Mouse (Mus musculus) kidney, embryonic 15.5 days (tissue): ENCODE data around the gene Olfr346. TPM values are rescaled to one million over a fixed set of nuclear protein-coding genes. Genes with fewer than 3 reads are reported as not detected.

Experiments used
- ATAC-seq: fragments of 200-750 bp; cut with Nextera tagmentation; replicated peaks from 2 replicates; pipeline ENCODE4 v1.8.0; 2017; ENCODE audit warnings: moderate TSS enrichment; ENCODE audit not compliant: low FRiP score
- H3K27ac ChIP-seq: fragments of 300-500 bp; sonication (generic); 2 replicates; pipeline ENCODE4 v1.5.1; 2015; ENCODE audit warnings: mild to moderate bottlenecking, inconsistent platforms
- H3K27me3 ChIP-seq: fragments of 300-500 bp; sonication (generic); 2 replicates; pipeline ENCODE4 v1.6.1; 2015; ENCODE audit warnings: inconsistent platforms
- H3K36me3 ChIP-seq: fragments of 300-500 bp; sonication (generic); 2 replicates; pipeline ENCODE4 v1.6.1; 2015; ENCODE audit warnings: inconsistent platforms
- H3K4me1 ChIP-seq: fragments of 300-500 bp; sonication (generic); 2 replicates; pipeline ENCODE4 v1.6.1; 2015; ENCODE audit warnings: inconsistent platforms
- H3K4me2 ChIP-seq: fragments of 300-500 bp; sonication (generic); 2 replicates; pipeline ENCODE4 v1.6.1; 2015; ENCODE audit warnings: moderate library complexity, mild to moderate bottlenecking, inconsistent platforms
- H3K4me3 ChIP-seq: fragments of 300-500 bp; sonication (generic); replicated peaks from 2 replicates; pipeline ENCODE4 v1.5.1; 2015; ENCODE audit warnings: mild to moderate bottlenecking, inconsistent platforms
- H3K9ac ChIP-seq: fragments of 300-500 bp; sonication (generic); 2 replicates; pipeline ENCODE4 v1.6.1; 2015; ENCODE audit warnings: mild to moderate bottlenecking, inconsistent platforms
- H3K9me3 ChIP-seq: fragments of 300-500 bp; sonication (generic); replicated peaks from 2 replicates; pipeline ENCODE4 v1.6.1; 2016; ENCODE audit warnings: inconsistent platforms
- WGBS: fragments of 180-500 bp; shearing (Covaris S2); methylation state at CpG from one replicate; pipeline ENCODE4 v1.1.7; 2015; ENCODE audit warnings: mixed read lengths; 5-methylcytosine and 5-hydroxymethylcytosine counted together
- polyA plus RNA-seq: library from polyadenylated mRNA; unstranded; fragments of >200 nt; fragmentation: Nextera tagmentation; extraction: Ambion mirVana; gene quantifications from 2 replicates; pipeline ENCODE4 v1.2.1, GENCODE M21; 2015

Olfr346 gene
- not detected in 2 replicates for polyA plus RNA-seq

DNA sequence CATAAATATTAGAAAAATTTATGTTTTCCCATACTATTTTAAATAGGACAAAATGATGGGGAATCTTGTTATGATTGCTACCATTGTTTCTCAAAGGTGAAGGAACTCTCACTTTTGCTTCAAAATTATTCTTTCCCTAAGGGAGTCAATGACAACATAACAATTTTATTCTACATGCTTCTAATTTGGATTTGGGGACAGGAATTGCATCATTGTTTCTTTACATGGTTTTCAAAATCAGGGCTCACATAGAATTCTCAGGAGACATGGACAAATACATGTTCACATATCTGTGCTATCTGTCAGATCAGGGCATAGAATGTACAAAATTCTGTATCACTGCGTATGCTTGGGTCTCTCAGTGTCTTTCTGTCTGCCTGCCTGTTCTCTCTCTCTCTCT, at the start of gene Olfr346:
Olfr346 (plus strand) TSS at position 301 of the 400 bp plus-strand sequence.
- Histone ChIP-seq H3K27me3 (no peaks in the 10 kb centered on the region), H3K9me3 (peaks cover 4% of the 10 kb centered on the region; the same call in 1 of the 2 replicates), H3K4me2 (no peak within 1 kb of the TSS), H3K4me1 (no peaks in the 10 kb centered on the region), H3K4me3 (no peak within 1 kb of the TSS), H3K27ac (no peak within 1 kb of the TSS), H3K36me3 (no peaks in the 10 kb centered on the region), H3K9ac (no peak within 1 kb of the TSS)
- ATAC-seq, result no peak
- WGBS, result 88% methylated on average over 1 of the region's 1 CpGs

DNA sequence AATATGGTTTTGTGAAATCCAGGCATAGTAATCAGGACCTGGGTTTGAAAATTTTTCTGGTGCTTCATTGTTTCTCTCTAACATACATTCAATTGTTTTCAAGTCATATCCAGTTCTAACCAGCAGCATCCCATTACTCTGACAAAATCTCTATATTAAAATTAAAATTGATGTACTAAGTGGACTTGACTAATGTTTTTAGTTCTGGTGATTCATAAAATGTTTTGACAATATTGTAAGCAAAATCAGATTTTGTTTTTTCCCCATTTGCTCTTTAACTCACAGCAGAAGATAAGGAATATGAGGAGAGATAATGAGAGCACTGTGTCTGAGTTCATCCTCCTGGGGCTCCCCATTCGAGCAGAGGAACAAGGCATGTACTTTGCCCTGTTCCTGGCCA, 45.8 kb upstream of the Olfr346 start, which contains the start of gene Olfr345:
Olfr345 (plus strand) TSS at position 301 of the 400 bp plus-strand sequence.
- no peak for ATAC-seq
- Histone ChIP-seq H3K36me3 (no peaks in the 10 kb centered on the region), H3K27me3 (no peaks in the 10 kb centered on the region), H3K4me2 (no peak within 1 kb of the TSS), H3K27ac (no peak within 1 kb of the TSS), H3K4me3 (no peak within 1 kb of the TSS), H3K9ac (no peak within 1 kb of the TSS), H3K4me1 (no peaks in the 10 kb centered on the region), H3K9me3 (no peaks in the 10 kb centered on the region; the same call in 1 of the 2 replicates)
- WGBS, result 81% methylated on average over 1 of the region's 1 CpGs

GRCm38 (mm10) chr2:36731602-36732001, 46.0 kb downstream of the Olfr346 start, which contains the start of gene Olfr347:
Olfr347 (plus strand) TSS chr2:36731902.
- no peaks in the 10 kb centered on the region; the same call in 1 of the 2 replicates for H3K9me3 ChIP-seq
- H3K27me3 ChIP-seq, result no peaks in the 10 kb centered on the region
- ATAC-seq, result no peak
- no peak within 1 kb of the TSS for H3K27ac ChIP-seq
- no peaks in the 10 kb centered on the region for H3K36me3 ChIP-seq
- H3K4me2 ChIP-seq, result no peak within 1 kb of the TSS
- no peaks in the 10 kb centered on the region for H3K4me1 ChIP-seq
- H3K9ac ChIP-seq, result no peak within 1 kb of the TSS
- no peak within 1 kb of the TSS for H3K4me3 ChIP-seq

DNA sequence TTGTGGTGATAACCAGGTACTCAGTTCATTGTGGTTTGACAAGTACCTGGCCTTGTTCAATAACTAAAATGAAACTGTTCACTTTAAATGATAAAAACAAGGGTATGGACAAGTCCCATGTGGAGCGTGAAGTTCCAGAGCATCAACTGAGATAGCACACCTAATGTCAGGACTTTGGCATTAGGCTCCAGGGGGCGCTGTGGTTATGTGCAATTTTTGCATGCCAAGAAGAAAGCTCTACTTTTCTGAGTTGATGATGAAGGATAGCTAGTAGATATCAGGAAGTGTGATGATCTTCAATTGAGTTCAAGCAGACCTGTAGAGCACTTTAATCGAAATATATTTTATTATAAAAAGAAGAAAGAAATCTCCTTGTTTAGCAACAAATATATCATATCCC, 50.6 kb downstream of the Olfr346 start:
- Histone ChIP-seq H3K4me1 (no peaks in the 10 kb centered on the region), H3K36me3 (no peaks in the 10 kb centered on the region), H3K27me3 (no peaks in the 10 kb centered on the region), H3K4me3 (no peak overlapping the region), H3K9ac (no peak overlapping the region), H3K4me2 (no peak overlapping the region), H3K27ac (no peak overlapping the region), H3K9me3 (no peaks in the 10 kb centered on the region)
- WGBS, result 58% methylated on average over 3 of the region's 3 CpGs
- no peak for ATAC-seq

Other genes with a start within 250 kb of the Olfr346 start
- not detected in 2 replicates for gene Olfr340, start 233.2 kb upstream of the Olfr346 start, polyA plus RNA-seq
- gene Olfr341, start 203.3 kb upstream of the Olfr346 start, polyA plus RNA-seq, result not detected in 2 replicates
- not detected in 2 replicates for gene Olfr342, start 160.8 kb upstream of the Olfr346 start, polyA plus RNA-seq
- gene Olfr344, start 119.1 kb upstream of the Olfr346 start, polyA plus RNA-seq, result not detected in 2 replicates
- gene Olfr345, start 45.7 kb upstream of the Olfr346 start, polyA plus RNA-seq, result not detected in 2 replicates
- not detected in 2 replicates for gene Olfr347, start 46.1 kb downstream of the Olfr346 start, polyA plus RNA-seq
- gene Olfr348, start 98.5 kb downstream of the Olfr346 start, polyA plus RNA-seq, result not detected in 2 replicates
- not detected in 2 replicates for gene Olfr50, start 104.8 kb downstream of the Olfr346 start, polyA plus RNA-seq
- not detected in 2 replicates for gene Olfr3, start 131.2 kb downstream of the Olfr346 start, polyA plus RNA-seq
- gene Olfr350, start 160.5 kb downstream of the Olfr346 start, polyA plus RNA-seq, result not detected in 2 replicates
- not detected in 2 replicates for gene Olfr351, start 176.9 kb downstream of the Olfr346 start, polyA plus RNA-seq
- not detected in 2 replicates for gene Olfr352, start 182.7 kb downstream of the Olfr346 start, polyA plus RNA-seq
- not detected in 2 replicates for gene Olfr353, start 207.1 kb downstream of the Olfr346 start, polyA plus RNA-seq
- not detected in 2 replicates for gene Olfr354, start 219.9 kb downstream of the Olfr346 start, polyA plus RNA-seq
- not detected in 2 replicates for gene Olfr355, start 243.1 kb downstream of the Olfr346 start, polyA plus RNA-seq